Mouse (Mus musculus) lung, adult 2 months (tissue): ENCODE measurements around the gene Cfap61. TPM values are rescaled to one million over a fixed set of nuclear protein-coding genes. Genes with fewer than 3 reads are reported as not detected.

ENCODE experiments used
- DNase-seq: peaks from one replicate; pipeline ENCODE4 v3.0.0; 2022
- H3K4me1 ChIP-seq: fragments of 200-500 bp; 2 replicates; pipeline ENCODE4 v1.6.1; 2011; ENCODE audit warnings: low read length; ENCODE audit not compliant: control insufficient read depth, insufficient read depth
- H3K4me3 ChIP-seq: fragments of 200-500 bp; replicated peaks from 2 replicates; pipeline ENCODE3; 2011; ENCODE audit warnings: low read depth, mild to moderate bottlenecking, control low read depth, low read length; ENCODE audit errors: extremely low read depth
- CTCF ChIP-seq: fragments of 200-500 bp; IDR thresholded peaks from 2 replicates; pipeline ENCODE4 v1.5.1; 2011; ENCODE audit warnings: mild to moderate bottlenecking, low read length, control low read depth; ENCODE audit not compliant: insufficient read depth
- POLR2A ChIP-seq: fragments of 200-500 bp; IDR thresholded peaks from 2 replicates; pipeline ENCODE4 v1.6.1; 2011; ENCODE audit warnings: low read depth, mild to moderate bottlenecking, control low read depth, low read length, borderline replicate concordance; ENCODE audit errors: extremely low read depth
- WGBS: fragments of 180-500 bp; shearing (Covaris S2); methylation state at CpG from one replicate; pipeline ENCODE4 v1.1.7; 2018; 5-methylcytosine and 5-hydroxymethylcytosine counted together
- polyA plus RNA-seq: library from polyadenylated mRNA; depleted of rRNA; stranded (reverse); fragments of >200 nt; gene quantifications from 2 replicates; pipeline ENCODE4 v1.2.3, GENCODE M21; 2012

Cfap61 gene
- polyA plus RNA-seq, 1 experiment, result 6.2 TPM

DNA sequence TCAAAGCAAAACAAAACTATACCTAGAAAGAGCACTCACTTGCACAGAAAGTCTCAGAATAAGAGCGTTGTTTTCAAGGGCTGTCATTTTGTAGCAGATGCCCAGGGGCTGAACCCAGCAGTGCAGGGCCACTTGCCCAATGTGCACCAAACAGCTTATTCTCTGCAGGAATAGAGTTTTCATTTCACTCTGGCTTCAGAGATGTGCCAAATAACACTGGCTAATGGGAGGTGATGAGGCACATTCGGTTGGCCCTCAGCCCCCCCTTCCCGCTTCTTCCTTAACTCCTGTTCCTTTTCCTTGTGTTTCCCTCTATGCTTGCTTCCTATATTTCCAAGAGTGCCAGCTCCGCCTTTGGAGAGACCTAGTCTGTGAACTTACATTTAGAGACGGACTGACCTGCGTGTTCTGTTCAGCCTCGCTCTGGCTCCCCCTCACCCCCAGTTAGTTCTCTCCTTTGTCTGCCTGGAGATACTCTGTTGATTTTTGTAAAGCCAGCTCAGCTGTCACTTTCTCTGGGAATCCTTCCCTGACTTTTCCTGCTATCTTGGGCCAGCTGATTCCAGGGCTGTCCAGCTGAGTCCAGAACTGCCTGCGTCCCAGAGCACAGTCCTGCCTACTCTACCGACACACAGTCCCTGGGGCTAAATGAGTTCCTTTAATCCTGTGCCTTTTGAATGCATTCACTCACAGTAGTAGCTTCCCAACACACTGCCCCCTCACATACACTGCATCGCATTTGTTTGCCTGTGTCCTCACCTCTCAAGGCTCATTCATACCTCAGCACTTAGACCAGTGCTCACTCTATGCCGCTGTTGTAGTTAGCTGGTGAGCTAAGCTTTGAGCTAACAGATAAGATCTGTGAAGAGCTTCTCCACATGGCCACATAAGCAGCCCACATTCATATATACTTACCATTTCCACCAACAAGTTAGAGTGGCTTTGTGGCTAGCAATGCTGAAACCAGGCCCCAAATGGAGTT, 128.8 kb downstream of the Cfap61 start:
- DNase-seq, result no peak
- Histone ChIP-seq H3K4me3 (no peak overlapping the region), H3K4me1 (no peaks in the 10 kb centered on the region; the same call in 1 of the 2 replicates)
- TF ChIP-seq CTCF, result no peak
- no peak for TF ChIP-seq POLR2A
- 74% methylated on average over 11 of the region's 11 CpGs for WGBS

DNA sequence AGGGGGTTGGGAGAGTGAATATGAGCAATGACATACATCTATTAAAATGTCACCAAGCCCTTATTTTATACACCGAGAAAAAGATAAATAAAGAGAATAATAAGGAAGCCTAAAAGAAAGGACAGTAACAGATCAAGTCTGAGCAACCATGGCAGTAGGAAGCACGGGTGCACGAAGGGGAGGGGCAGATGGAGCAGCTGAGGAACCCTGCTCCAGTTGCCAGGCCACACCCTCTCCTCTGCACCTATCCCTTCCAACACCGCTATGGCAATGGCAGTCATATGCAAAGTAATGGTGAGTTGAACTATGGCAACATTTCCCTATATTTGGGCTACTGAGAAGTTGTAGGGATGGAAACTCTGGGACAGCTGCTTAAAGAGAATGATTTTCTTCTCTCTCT, 132.8 kb downstream of the Cfap61 start:
- Histone ChIP-seq H3K4me1 (no peaks in the 10 kb centered on the region; the same call in 1 of the 2 replicates), H3K4me3 (no peak overlapping the region)
- DNase-seq, result no peak
- 31% methylated on average over 4 of the region's 4 CpGs for WGBS
- no peak for TF ChIP-seq CTCF
- no peak for TF ChIP-seq POLR2A

DNA sequence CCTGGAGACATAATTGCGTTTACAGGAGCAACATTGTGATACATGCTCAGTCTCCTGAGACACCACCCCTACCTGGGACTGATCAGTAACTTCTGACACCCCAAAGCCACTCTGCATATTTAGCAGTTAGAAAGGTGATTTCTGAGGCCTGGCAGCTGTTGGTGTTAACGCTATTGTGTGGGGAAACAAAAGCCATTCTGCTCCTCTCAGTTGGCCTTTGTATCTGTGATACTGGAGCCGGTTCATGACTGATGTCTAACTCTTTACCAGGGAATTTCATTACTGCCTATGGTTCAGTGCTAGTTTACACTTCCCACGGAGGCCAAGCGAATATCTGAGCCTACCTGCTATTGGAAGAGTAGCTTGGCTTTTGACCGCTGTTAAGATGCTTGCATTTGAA, 138.7 kb downstream of the Cfap61 start:
- DNase-seq, result no peak
- 44% methylated on average over 6 of the region's 6 CpGs for WGBS
- no peak overlapping the region for H3K4me3 ChIP-seq
- TF ChIP-seq CTCF (no peak), POLR2A (no peak)
- no peaks in the 10 kb centered on the region for H3K4me1 ChIP-seq

DNA sequence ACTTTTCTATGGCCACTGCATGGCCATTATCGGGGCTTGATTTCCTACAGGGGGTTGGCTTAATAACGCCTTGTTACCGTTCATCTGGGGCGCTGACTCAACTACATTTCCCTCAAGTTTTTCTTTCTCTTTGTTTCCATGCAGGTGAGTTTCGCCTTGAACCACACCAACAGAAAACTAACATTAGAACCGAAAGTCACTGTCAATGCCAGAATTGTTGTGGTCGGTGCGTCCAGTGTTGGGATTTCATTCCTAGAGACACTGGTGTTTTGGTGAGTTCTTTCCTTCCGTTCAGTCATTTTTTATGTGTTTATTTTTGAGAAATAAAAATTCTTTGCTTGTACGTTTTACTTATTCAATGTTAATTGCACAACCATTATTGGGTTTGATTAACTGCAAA, 142.5 kb downstream of the Cfap61 start:
- 89% methylated on average over 10 of the region's 10 CpGs for WGBS
- Histone ChIP-seq H3K4me1 (no peaks in the 10 kb centered on the region), H3K4me3 (no peak overlapping the region)
- TF ChIP-seq POLR2A (no peak), CTCF (no peak)
- DNase-seq, result no peak

DNA sequence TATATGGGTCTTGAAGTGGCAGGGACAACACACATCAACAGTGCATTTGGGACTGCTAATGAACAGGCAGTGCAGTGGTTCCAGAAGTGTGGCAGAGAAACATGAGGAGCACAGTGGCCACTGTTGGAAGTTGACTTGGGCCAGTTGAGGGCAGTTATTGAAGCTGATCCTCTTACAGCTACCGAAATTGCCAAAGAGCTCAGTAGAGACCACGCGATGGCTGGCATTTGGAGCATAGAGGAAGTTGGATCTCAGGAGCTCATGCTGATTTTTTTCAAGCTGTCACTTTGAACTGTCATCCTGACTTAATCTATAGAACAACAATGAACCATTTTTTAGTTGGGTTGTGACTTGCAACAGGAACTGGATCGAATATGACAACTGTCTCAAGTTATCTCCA, 145.7 kb downstream of the Cfap61 start:
- TF ChIP-seq POLR2A, result no peak
- WGBS, result 86% methylated on average over 4 of the region's 4 CpGs
- H3K4me3 ChIP-seq, result no peak overlapping the region
- DNase-seq, result no peak
- H3K4me1 ChIP-seq, result no peaks in the 10 kb centered on the region

DNA sequence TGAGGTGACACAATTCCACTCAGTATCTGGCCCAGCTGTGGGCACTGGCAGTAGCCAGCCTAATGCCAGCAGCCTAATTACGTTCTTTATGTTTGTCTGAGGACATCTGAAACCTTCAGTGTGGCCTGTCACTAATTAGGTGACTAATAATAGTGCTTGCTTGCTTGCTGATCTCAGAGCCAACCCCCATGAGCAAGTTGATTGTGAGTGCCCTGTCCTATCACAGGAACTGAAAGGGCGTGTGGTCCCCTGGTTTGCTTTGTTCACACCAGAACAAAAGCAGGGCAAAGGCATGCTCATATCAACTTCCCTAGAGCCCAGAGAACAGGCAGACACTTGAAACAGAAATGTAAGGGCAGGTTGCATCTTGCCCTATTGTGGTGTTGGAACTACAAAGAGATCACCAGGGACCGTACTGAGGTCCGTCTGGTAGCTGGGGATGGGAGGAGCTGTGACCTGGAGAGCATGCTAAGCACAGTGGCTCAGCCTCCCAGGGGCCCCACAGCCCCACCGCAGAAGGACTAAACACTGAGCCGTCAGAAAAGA, 148.8 kb downstream of the Cfap61 start:
- no peak for DNase-seq
- Histone ChIP-seq H3K4me1 (no peaks in the 10 kb centered on the region), H3K4me3 (no peak overlapping the region)
- no peak for TF ChIP-seq CTCF
- 55% methylated on average over 6 of the region's 6 CpGs for WGBS

DNA sequence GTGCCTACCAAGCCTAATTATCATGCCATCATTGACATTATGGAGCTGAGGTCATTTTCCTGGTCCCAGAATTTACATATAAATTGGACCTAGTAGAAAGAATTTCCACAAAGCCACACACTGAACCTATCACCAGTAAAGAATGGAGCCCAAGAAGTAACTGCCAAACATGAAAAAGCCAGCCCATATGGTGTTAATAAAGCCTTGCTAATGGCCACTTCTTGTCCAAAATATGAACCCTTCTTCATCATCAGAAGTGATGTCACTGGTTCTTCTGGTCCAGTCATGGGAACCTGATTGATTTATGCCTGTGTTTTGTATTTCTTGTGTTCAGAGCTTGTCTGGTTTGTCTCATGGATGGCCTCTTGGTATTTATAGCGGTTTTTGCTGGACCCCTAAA, 152.8 kb downstream of the Cfap61 start:
- Histone ChIP-seq H3K4me3 (no peak overlapping the region), H3K4me1 (no peaks in the 10 kb centered on the region)
- WGBS, result 89% methylated on average over 1 of the region's 1 CpGs
- no peak for DNase-seq
- TF ChIP-seq POLR2A (no peak), CTCF (no peak)

DNA sequence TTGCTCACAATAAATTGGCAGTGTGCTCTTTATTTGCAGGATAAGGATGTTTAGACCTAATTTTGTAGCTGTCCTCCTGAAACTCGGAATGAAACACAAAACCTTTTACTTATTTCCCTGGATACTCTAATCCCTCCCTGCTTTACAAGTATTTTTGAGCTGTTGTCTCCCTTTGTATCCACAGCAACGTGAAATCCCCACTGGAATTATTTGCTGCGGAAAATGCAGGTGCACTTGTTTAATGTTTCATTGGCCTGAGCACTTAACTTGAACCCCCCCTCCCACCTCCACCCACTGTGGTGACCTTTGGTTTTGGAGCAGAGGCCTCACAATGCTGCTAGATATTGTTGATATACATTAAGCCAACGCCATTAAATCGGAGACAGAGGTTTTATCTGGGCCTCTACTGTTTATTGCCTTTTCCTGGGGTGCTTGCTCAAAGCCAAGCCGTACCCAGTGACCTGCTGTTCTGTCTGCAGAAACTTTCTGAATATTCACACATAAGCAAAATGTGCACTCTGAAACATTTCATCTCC, 154.6 kb downstream of the Cfap61 start:
- DNase-seq, result no peak
- WGBS, result 46% methylated on average over 6 of the region's 6 CpGs
- Histone ChIP-seq H3K4me3 (no peak overlapping the region), H3K4me1 (no peaks in the 10 kb centered on the region)
- TF ChIP-seq POLR2A (no peak), CTCF (no peak)

DNA sequence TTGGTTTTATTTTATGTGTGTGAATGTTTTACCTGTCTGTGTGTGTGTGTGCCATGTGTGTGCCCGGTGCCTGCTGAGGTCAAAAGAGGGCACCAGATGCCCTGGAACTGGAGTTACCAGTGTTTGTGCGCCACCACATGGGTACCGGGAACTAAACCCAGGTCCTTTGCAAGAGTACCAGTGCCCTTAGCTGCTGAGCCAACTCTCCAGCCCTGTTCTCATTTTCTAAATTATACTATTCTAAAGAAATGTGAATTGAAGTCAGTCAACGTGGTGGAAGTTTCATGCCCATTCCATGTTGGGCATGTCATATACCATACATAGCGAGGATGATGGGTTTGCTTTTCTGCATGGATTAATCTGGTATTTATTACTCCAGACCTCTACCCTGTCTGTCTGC, 162.9 kb downstream of the Cfap61 start:
- no peak for DNase-seq
- TF ChIP-seq CTCF (no peak), POLR2A (no peak)
- H3K4me3 ChIP-seq, result no peak overlapping the region
- H3K4me1 ChIP-seq, result no peaks in the 10 kb centered on the region
- WGBS, result 96% methylated on average over 5 of the region's 5 CpGs

DNA sequence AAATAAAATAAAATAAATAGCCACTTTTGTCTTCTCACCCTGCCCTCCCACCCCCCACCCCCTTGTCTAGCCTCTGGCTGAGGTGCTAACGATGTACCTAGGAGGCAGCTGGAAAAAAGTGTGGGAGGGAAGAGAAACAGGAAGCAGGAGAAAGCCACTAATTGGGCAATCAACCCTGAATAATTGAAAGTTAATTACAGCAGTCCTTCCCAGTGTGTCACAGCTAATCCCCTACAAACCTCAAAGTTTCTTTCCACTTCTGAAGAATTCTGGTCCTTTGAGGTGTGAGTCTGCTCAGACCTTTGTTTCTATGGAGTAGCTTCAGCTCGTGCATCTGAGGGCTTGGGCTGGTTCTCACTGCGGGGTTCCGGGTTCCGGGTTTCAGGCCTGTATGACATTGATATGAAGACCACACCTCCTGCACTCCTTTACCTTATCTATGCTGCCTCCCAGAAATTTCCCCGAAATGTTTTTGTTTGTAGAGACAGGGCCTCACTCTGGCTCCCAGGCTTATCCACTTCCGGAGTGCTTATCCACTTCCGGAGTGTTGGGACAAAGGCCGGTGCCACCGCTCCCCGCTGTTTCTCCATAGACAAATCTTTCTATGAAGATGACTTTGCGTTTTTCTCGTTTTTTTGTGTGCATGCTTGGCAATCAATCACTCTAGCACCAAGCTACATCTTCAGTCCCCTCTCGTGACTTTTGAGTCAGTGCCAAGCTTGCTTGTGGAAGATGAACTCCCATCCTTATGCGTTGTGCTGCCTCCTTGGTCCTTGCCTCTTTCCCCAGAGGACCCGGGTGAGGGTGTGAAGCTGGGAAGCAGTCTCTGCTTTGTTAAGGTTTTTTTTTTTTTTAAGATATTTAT, 164.5 kb downstream of the Cfap61 start:
- 42% methylated on average over 16 of the region's 16 CpGs for WGBS
- no peak for DNase-seq
- H3K4me1 ChIP-seq, result no peaks in the 10 kb centered on the region
- H3K4me3 ChIP-seq, result no peak overlapping the region
- no peak for TF ChIP-seq CTCF
- TF ChIP-seq POLR2A, result no peak
